Mouse (Mus musculus) kidney, embryonic 14.5 days (tissue): ENCODE results near the gene Gm10959. TPM values are rescaled to one million over a fixed set of nuclear protein-coding genes. Genes with fewer than 3 reads are reported as not detected.
"Not testable (repeated sequence)": the region's sequence is repeated elsewhere in the genome, so short reads cannot be mapped to it uniquely, and the experiment has no call there.

Experiments used
- ATAC-seq: fragments of 200-750 bp; cut with Nextera tagmentation; 2 replicates; pipeline ENCODE4 v1.8.0; 2017; ENCODE audit warnings: moderate number of reproducible peaks, mild to moderate bottlenecking, moderate TSS enrichment, moderate library complexity; ENCODE audit not compliant: low FRiP score, low TSS enrichment
- H3K27ac ChIP-seq: fragments of 300-500 bp; sonication (generic); 2 replicates; pipeline ENCODE4 v1.5.1; 2014; ENCODE audit warnings: low read depth, mild to moderate bottlenecking, low read length, moderate library complexity, mixed read lengths
- H3K27me3 ChIP-seq: fragments of 300-500 bp; sonication (generic); 2 replicates; pipeline ENCODE4 v1.6.1; 2014; ENCODE audit warnings: mild to moderate bottlenecking, low read length; ENCODE audit not compliant: control insufficient read depth, insufficient read depth
- H3K36me3 ChIP-seq: fragments of 300-500 bp; sonication (generic); 2 replicates; pipeline ENCODE4 v1.6.1; 2014; ENCODE audit warnings: low read length, mixed read lengths; ENCODE audit not compliant: control insufficient read depth, insufficient read depth
- H3K4me1 ChIP-seq: fragments of 300-500 bp; sonication (generic); 2 replicates; pipeline ENCODE4 v1.6.1; 2014; ENCODE audit warnings: low read length, mixed read lengths; ENCODE audit not compliant: control insufficient read depth, insufficient read depth
- H3K4me2 ChIP-seq: fragments of 300-500 bp; sonication (generic); replicated peaks from 2 replicates; pipeline ENCODE4 v1.6.1; 2014; ENCODE audit warnings: low read depth, mild to moderate bottlenecking, low read length
- H3K4me3 ChIP-seq: fragments of 300-500 bp; sonication (generic); 2 replicates; pipeline ENCODE4 v1.5.1; 2014; ENCODE audit warnings: mild to moderate bottlenecking, low read length
- H3K9ac ChIP-seq: fragments of 300-500 bp; sonication (generic); 2 replicates; pipeline ENCODE4 v1.6.1; 2014; ENCODE audit warnings: low read depth, mild to moderate bottlenecking, low read length, moderate library complexity
- H3K9me3 ChIP-seq: fragments of 300-500 bp; sonication (generic); 2 replicates; pipeline ENCODE4 v1.6.1; 2016; ENCODE audit warnings: low read length; ENCODE audit not compliant: control insufficient read depth
- WGBS: fragments of 180-500 bp; shearing (Covaris S2); extraction: QIAGEN DNeasy Blood & Tissue Kit; methylation state at CpG from one replicate; pipeline ENCODE4 v1.1.7; 2014; 5-methylcytosine and 5-hydroxymethylcytosine counted together
- polyA plus RNA-seq: library from polyadenylated mRNA; unstranded; fragments of >200 nt; fragmentation: Nextera tagmentation; extraction: Ambion mirVana; gene quantifications from 2 replicates; pipeline ENCODE4 v1.2.1, GENCODE M21; 2014

Gene Gm10959
- not detected in 2 replicates for polyA plus RNA-seq

DNA sequence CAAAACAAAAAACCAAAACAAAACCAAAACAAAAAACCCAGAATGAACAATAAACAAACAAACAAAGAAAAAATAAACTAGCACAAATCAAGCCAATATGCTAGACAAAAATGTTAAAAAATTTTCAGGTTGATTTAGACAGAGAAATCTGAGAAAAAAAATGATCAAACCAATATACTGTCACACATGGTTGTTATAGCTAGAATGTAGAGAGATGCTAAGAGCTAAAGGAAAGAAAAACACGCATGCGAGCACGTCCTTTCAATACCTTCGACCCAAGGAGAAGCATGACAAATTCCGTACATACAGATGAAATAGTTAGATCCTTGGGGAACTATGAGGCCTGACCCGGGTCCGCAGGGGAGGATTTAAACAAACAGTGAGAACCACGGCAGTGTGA is at the start of gene Gm10959:
Gm10959 (minus strand) TSS at position 101 of the 400 bp plus-strand sequence.
- ATAC-seq, result no peak
- no peak within 1 kb of the TSS for H3K9ac ChIP-seq
- no peak within 1 kb of the TSS for H3K4me3 ChIP-seq
- WGBS, result 49% methylated on average over 8 of the region's 8 CpGs
- H3K27me3 ChIP-seq, result no peaks in the 10 kb centered on the region
- H3K36me3 ChIP-seq, result no peaks in the 10 kb centered on the region
- no peaks in the 10 kb centered on the region for H3K9me3 ChIP-seq
- no peaks in the 10 kb centered on the region for H3K4me1 ChIP-seq
- H3K27ac ChIP-seq, result no peak within 1 kb of the TSS
- H3K4me2 ChIP-seq, result no peak within 1 kb of the TSS

DNA sequence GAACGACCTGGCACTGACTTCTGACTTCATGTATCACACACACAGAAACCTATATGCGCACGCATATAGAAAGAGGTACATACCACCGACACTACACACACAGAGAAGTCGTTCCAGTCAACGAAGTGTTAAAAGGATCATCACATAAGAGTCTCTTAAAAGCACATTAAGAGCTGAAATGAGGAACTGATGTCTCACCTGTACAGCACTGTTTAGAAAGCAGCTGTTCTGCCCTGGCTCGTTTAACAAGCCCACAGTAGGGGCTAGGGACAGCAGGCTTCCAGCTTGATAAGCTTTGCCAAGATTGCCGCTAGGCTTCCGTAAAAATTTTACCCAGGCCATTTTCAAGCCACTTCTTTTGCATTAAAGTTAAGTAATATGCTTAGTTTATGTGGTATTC is 49.2 kb upstream of the Gm10959 start:
- Histone ChIP-seq H3K4me1 (0 out of 2 replicates have a peak, but pooled peaks cover 3% of the 10 kb centered on the region), H3K9me3 (no peaks in the 10 kb centered on the region), H3K9ac (no peak overlapping the region), H3K27me3 (no peaks in the 10 kb centered on the region), H3K4me2 (no peak overlapping the region), H3K27ac (no peak overlapping the region), H3K36me3 (peaks cover 10% of the 10 kb centered on the region), H3K4me3 (no peak overlapping the region)
- 94% methylated on average over 9 of the region's 9 CpGs for WGBS
- no peak for ATAC-seq

DNA sequence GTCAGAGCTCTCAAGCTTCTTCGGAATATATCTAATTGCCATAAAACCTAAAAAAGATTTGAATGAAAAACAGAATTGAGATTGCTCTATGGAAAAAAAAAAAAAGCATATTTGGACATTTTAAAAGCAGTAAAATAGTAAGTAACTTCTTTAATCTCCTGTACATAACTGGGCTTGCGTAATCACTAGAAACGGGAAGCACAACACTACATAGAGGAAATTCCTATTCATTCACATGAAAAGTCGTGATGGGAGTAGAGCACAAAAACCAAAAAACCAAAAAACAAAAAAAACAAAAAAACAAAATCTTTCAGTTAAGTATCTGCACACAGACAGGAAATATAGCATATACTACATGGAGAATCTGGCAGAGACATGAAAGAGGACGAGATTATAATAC is 45.1 kb upstream of the Gm10959 start:
- Histone ChIP-seq H3K9me3 (no peaks in the 10 kb centered on the region), H3K4me2 (no peak overlapping the region), H3K9ac (no peak overlapping the region), H3K4me3 (no peak overlapping the region), H3K27ac (no peak overlapping the region), H3K36me3 (peaks cover 21% of the 10 kb centered on the region), H3K4me1 (no peaks in the 10 kb centered on the region), H3K27me3 (no peaks in the 10 kb centered on the region)
- 90% methylated on average over 5 of the region's 5 CpGs for WGBS
- no peak for ATAC-seq

DNA sequence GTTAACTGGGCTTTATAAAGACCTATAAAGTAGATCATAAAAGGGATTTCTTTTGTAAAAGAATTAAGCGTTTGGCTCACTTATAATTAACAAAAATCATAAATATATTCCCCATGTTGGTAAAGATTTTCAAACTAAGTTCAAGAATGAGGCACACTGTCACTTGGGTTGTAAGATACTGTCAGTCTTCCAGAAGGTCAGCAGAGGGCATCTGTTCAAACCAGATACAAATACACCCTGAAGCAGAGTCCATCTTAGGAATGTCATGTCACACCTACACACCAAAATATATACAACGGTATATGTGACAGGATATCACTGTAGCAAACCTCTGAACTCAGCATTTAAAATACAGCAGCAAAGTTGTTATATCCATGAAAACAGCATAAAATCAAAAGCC is 31.0 kb upstream of the Gm10959 start:
- H3K27me3 ChIP-seq, result no peaks in the 10 kb centered on the region
- no peak overlapping the region for H3K9ac ChIP-seq
- H3K36me3 ChIP-seq, result peaks cover 28% of the 10 kb centered on the region; the same call in 1 of the 2 replicates
- 94% methylated on average over 2 of the region's 2 CpGs for WGBS
- no peak for ATAC-seq
- no peak overlapping the region for H3K4me2 ChIP-seq
- no peak overlapping the region for H3K27ac ChIP-seq
- no peak overlapping the region for H3K4me3 ChIP-seq
- no peaks in the 10 kb centered on the region for H3K4me1 ChIP-seq
- no peaks in the 10 kb centered on the region for H3K9me3 ChIP-seq

DNA sequence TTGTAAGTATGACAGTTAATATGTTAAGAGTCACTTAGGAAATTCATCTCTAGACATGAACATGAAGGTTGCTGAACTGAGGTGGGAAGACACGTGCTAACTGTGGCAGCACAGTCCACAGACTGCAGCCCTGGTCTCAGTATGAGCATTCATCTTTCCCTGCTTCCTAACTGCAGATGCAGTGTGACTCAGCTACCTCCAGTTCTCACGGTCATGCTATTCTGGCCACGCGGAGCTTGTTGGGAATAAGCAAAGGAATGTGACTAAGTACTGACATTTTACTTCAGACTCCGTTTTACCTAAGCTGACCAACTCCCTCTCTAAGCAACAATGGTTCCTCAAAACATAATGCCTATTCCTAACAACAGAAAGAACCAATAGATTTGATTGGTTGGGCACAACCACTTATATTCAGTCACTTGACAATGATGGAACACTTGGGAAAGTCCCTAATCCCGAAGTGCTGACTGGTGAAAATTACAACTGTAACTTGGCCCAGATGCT is 24.3 kb upstream of the Gm10959 start:
- Histone ChIP-seq H3K9ac (no peak overlapping the region), H3K4me1 (no peaks in the 10 kb centered on the region), H3K4me3 (no peak overlapping the region), H3K27ac (no peak overlapping the region), H3K4me2 (no peak overlapping the region), H3K9me3 (no peaks in the 10 kb centered on the region), H3K27me3 (no peaks in the 10 kb centered on the region), H3K36me3 (0 out of 2 replicates have a peak, but pooled peaks cover 5% of the 10 kb centered on the region)
- ATAC-seq, result no peak
- WGBS, result 76% methylated on average over 6 of the region's 6 CpGs

DNA sequence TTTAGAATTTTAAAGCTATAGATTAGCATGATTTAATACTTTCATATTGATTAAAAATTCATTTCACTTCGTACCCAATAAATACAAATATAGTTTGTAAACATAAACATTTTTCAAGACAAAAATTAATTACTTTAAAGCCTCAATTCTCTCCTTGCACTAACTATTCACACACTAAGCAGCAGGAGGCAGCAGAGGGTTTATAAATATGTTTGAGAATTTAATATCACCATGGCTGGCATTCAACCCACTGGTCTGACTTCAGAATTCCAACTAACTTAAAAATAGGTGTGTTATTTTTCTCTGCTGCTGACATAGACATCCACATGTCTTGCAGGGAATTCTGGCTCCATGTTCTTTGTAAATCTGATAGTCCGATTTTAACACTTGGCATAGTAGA is 20.1 kb upstream of the Gm10959 start:
- Histone ChIP-seq H3K4me3 (no peak overlapping the region), H3K4me1 (no peaks in the 10 kb centered on the region), H3K36me3 (peaks cover 6% of the 10 kb centered on the region; the same call in 1 of the 2 replicates), H3K4me2 (no peak overlapping the region), H3K9ac (no peak overlapping the region), H3K27me3 (no peaks in the 10 kb centered on the region), H3K9me3 (no peaks in the 10 kb centered on the region), H3K27ac (no peak overlapping the region)
- no peak for ATAC-seq
- 71% methylated on average over 2 of the region's 2 CpGs for WGBS

DNA sequence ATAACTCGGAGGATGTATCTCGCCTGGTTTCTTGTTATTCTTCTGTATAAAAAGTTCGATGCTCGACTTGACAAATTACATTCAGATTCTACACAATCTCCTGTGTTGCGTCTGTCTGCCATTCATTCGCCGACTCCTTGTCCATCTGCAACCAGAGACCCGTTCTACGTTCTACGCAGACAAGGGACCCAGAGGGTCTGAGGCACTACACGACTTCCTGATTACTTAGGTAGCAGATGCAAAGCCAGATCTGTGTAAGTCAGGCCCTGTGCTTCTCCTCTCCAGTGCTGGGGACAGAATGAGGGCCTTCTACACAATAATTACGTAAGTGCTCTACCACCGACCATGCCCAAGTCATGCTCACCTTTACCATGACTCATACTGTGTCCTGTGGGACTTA is 18.0 kb upstream of the Gm10959 start:
- H3K4me2 ChIP-seq, H3K4me3 ChIP-seq, H3K27ac ChIP-seq, H3K9me3 ChIP-seq, ATAC-seq, H3K4me1 ChIP-seq, H3K27me3 ChIP-seq, H3K9ac ChIP-seq: not testable (repeated sequence)
- peaks cover 10% of the 10 kb centered on the region; the same call in 1 of the 2 replicates for H3K36me3 ChIP-seq
- 85% methylated on average over 13 of the region's 13 CpGs for WGBS

DNA sequence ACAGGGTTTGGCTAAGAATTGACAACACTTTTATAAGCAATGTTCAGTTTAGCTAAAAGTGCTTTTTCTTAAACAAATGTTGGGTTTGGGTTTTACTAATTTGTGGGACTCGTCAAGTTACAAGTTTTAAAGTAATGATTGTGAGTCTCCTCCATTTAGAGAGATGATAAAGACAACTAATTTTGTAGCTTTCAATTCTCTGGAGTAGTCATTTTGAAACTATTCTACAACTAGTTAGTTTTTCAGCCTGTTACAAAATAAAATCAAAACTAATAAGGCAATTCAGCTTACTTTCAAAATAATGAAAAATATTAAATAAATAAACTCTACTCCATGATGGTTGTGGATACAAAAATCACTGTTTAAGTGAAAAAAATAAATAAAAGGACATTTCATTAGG is 13.3 kb upstream of the Gm10959 start:
- no peak overlapping the region for H3K27ac ChIP-seq
- no peak overlapping the region for H3K4me2 ChIP-seq
- peaks cover 10% of the 10 kb centered on the region; the same call in 1 of the 2 replicates for H3K36me3 ChIP-seq
- WGBS, result 97% methylated on average over 1 of the region's 1 CpGs
- H3K4me3 ChIP-seq, result no peak overlapping the region
- H3K9ac ChIP-seq, result no peak overlapping the region
- H3K9me3 ChIP-seq, result no peaks in the 10 kb centered on the region
- ATAC-seq, result no peak
- no peaks in the 10 kb centered on the region for H3K27me3 ChIP-seq
- H3K4me1 ChIP-seq, result no peaks in the 10 kb centered on the region

DNA sequence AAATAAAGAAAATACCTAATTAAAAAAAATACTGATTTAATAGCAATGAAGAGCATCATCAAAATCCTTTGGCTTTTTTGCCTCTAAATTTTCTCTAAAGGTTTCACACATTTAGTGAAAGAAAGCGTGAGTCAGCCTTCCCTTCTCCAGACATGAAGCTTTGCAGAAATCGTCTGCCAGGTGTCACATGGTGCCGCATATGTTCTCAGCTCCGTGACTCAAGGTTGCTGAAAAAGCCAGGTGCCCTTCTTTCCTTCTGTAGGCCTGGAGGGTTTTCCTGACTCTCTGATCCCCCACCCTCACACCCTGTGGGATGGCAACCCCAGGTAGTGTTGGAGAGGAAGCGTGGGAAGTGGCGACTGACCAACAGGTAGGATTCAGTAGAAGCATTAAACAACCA is 10.6 kb upstream of the Gm10959 start:
- H3K9me3 ChIP-seq, result no peaks in the 10 kb centered on the region
- peaks cover 11% of the 10 kb centered on the region; the same call in 1 of the 2 replicates for H3K36me3 ChIP-seq
- no peak for ATAC-seq
- no peak overlapping the region for H3K4me3 ChIP-seq
- no peak overlapping the region for H3K9ac ChIP-seq
- H3K27me3 ChIP-seq, result no peaks in the 10 kb centered on the region
- no peak overlapping the region for H3K27ac ChIP-seq
- WGBS, result 94% methylated on average over 6 of the region's 6 CpGs
- H3K4me1 ChIP-seq, result peaks cover 6% of the 10 kb centered on the region; the same call in 1 of the 2 replicates
- no peak overlapping the region for H3K4me2 ChIP-seq
